Mouse (Mus musculus) layer of hippocampus, postnatal 25 days (tissue): ENCODE results near the gene Cyp2j5. TPM values are rescaled to one million over a fixed set of nuclear protein-coding genes. Genes with fewer than 3 reads are reported as not detected.
"Not testable (repeated sequence)": the region's sequence is repeated elsewhere in the genome, so short reads cannot be mapped to it uniquely, and the experiment has no call there.

Experiments used
- DNase-seq, 2 experiments: peaks; one replicate each; pipeline ENCODE4 v3.0.0; 2022; ENCODE audit warnings: mixed read lengths in 2 of 2, low spot score in 1 of 2; ENCODE audit errors: extremely low spot score in 1 of 2
- total RNA-seq, 2 experiments: library from RNA; stranded (reverse); gene quantifications; 2 replicates each; pipeline ENCODE4 v1.2.3; 2021

The Cyp2j5 gene
- total RNA-seq = not detected

- DNase-seq = no peak
Measured at GRCm38 (mm10) chr4:96663991-96664390, at the start of gene Cyp2j5. Gene Cyp2j5 (minus strand): TSS chr4:96664154.

DNA sequence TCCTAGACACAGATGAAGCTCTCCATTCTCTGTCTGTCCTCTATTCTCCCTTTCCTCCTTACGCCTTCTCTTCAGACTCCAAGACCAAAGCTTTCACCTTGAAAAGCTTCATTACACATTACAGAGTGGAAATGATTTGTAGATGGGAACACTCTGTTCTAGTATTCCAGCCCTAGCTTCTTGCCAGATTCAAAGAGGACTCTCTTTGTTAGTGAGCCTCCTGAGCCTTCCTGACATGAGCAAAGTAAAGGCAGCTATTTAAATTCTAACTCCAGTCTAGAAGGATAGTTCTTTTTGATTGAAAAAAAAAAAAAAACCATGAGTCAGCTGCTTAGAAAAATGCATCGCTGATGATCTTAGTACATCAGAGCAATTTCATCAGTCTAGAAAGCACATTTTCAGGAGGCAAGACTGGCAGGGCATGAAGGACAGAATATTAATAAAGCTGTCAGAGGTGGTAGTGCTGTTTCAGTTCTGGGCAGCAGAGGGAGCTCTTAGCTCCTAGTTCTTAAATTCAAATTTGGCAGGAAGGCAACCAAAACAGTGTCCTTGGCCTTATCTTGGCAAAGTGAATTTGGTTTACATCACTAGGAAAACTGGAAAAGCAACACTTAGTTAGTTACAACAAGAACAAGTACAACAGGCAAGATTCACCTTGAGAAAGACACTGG is 41.5 kb upstream of the Cyp2j5 start:
- DNase-seq = peak in 1 of 2 experiments; percentile 71

- DNase-seq = no peak
Measured at GRCm38 (mm10) chr4:96698218-96698561, 34.2 kb upstream of the Cyp2j5 start.

DNA sequence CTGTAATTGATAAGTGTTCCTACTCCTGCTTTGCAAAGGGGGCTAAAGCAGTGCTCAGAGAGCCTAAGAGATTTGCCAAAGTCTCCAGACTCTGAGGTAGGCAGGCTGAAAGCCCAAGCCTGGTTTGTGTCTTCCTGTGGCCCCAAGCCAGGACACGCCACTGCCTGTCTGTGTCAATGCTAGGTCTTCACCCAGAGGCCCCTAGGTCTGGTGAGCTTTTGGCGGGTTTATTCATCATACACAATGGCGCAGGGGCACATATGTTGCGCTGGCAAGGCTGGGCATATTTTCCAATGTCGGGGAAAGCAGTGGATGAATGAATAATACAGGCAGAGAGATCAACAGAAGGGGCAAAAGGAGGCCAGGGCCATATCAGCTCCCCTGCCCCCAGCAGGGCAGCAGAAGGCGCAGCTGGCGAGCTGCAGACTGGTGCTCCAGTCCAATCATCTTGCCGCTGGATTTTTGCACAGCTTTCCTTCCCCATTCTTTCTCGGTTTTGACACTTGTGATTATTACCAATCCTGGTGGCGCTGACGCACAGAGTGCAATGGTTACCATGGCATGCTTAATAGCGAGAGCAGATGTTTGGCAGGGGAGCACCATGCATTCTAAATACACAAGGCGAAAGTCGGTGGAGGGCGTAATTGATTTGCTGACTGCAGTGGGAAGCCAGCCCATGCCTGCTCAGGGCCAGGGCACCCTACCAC is 33.7 kb upstream of the Cyp2j5 start:
- peak in 1 of 2 experiments; percentile 16 for DNase-seq

GRCm38 (mm10) chr4:96696614-96697360 is 32.8 kb upstream of the Cyp2j5 start:
- peak; percentile 51 to 70 for DNase-seq

DNA sequence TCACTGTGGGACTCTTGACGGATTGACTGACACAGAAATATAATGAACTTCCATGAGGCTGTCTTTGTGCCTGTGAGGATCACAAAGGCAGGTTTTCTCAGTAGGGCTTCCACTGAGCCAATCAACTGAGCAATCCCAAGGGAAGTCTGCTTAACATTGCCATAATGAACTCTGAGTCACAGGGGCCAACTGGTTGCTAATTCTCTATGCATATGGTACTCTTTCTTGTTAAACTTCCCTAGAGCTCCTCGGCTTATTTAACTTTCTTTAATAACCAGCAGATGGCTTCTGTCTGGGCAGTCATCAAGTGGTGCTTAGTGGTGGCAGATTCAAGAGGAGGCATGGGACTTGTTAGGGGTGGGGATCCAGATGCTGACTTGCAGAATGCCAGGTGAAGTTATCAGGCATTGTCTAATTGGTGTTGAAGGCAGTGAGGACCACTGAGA is 23.4 kb upstream of the Cyp2j5 start:
- DNase-seq = no peak

DNA sequence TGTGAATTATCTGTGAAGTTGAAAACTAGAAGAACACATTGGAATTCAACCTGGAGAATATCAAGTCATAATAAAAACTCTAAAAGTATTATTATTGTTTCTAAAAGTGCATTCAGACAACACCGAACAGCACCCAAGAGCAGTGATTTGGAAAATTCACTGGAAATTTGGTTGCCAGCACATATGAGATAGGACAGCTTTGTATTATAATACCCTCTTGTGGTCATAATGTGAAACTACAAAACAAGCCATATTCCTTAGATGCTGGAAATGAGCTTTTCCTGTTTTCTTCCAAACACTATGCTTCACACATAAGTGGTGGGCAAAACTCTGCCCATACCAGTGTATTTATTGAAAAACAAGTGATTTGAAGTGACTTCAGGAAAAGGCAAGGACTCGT is 19.5 kb upstream of the Cyp2j5 start:
- DNase-seq = no peak

DNA sequence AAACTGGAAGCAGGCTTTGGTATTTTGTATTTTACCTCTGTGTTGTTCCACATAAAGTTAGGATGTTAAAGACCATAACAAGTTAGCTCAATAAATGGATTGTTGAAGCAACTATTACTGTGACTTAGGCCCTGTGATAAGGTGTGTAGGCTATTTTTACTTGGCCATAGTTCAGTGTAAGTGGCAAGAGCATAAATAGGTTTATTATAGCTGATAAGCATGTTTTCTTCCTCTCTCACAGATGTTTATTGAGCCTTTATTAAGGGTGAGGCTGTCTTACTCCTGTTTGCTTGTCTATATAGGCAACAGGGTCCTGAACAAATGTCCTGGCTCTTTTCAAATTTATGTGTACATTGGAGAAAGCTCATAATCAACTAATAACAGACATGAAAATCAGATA is 17.0 kb upstream of the Cyp2j5 start:
- no peak for DNase-seq

- peak in 1 of 2 experiments; percentile 66 for DNase-seq
Measured at GRCm38 (mm10) chr4:96680233-96680632, 16.3 kb upstream of the Cyp2j5 start.

DNA sequence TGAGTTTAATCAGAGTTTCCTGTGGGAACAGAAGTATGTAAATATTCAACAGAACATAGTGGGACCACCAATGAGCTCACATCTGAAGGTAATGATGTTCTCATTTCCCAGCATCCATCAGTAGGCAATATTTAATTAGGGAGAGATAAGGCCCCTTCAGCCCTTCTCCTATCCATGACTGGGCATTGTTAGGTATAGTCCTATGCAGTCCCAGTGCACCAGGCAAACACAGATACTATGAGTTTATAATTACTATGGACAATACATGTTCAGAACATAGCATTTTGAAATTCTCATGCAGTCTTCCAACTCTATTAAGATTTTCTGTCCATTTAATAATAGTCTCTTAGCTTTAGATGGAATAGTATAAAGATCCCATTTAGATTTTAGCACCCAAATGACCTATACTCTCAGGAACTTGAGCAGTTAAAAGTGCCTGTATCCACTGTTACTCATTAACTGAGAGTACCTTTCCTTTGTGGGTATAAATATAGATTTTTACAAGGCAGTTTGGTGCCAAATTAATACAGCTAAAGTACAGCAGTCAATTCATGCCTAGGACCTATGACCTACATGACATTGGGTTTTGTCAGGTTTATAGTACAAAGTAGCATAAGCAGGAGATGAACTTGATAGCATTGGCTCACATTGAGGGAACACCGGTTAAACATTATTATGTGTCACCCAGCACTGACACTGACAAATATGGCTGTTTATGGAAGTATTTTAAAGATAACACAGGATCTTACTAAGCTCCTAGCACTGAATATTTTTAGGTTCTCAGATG is 907 bp upstream of the Cyp2j5 start:
- no peak for DNase-seq

DNA sequence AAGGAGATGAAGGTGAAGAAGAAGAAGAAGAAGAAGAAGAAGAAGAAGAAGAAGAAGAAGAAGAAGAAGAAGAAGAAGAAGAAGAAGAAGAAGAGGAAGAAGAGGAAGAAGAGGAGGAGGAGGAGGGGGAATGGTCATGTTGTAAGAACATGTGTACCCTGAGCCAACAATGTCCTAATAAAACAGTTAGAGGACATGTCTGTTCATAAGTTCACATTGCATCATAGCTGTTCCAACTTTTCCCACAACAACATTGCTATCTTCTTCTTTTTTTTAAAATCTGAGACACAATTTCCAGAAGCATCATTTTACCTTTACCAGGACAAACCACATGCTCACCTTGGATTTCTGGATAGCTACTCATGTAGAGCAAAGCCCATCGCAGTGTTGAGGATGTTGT is 28.5 kb downstream of the Cyp2j5 start:
- DNase-seq = no peak

DNA sequence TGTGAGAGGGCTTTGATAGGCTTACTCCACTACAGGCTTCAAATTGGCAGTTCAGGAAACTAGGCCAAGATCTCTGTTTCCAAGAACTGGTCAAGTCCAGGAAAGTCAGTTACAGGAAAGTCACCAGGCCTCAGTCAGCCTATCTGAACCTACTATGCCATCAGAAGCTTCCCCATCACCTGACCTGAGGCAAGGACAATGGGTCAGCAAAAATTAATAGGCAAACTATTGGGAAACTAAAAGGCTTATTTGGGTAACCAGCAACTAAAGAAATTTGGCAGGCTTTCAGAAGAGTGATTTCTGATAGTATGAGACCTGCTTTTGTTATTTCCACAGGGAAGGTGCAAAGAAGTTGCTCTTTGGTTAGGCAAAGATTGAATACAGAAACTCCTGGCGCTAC is 41.5 kb downstream of the Cyp2j5 start:
- DNase-seq = no peak

DNA sequence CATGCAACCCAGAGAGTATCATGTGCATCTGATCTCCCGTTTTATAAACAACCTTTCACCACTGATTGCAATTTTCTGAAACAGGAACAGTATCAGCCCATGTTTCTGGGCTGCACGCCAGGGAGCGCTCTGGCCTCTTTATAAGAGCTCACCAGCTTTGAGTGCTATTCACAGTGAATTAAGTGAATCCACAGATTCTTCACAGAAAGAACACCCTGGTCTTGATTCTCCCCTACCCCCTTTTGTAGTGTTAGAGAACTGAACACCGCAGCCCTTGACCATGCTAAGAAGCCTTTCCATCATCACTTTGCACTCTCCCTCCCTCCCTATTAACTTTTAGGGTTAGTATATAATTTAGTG is 72.2 kb downstream of the Cyp2j5 start:
- peak in 1 of 2 experiments; percentile 71 for DNase-seq

GRCm38 (mm10) chr4:96590911-96591790 is 72.8 kb downstream of the Cyp2j5 start, which contains the start of gene Cyp2j9:
Gene Cyp2j9 (minus strand): TSS chr4:96591578.
- DNase-seq = peak; percentile 23 to 30

DNA sequence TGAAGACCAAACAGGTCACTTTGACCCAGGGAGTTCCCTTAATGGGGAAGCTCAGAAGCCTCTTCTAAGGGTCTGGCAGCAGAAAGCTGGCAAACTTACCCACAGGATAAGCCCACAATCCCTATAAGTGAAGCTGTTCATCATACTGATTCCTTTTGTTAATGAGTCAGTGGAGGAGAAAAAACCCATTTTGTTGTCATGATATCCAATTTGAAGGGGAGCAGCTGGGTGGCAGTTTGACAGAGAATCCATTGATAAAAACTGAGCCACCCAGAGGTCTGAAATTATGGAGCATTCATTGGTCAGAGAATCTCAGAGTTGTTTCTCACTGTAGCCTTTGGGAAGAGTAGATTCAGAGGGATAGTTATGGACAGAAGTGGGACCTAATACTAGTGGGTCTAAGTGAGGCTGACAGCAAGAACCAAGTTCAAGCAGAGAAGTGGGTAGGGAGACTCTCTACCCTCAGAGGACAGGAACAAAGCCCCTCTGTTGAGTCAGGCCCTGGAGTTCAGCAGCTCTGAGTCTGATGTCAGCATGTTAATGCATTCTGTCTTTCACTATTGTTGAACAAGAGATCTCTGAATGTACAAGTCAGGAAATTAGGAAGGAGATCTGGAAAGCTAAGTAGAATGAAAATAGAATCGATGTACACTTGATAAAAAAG is 82.4 kb downstream of the Cyp2j5 start:
- no peak for DNase-seq

- DNase-seq = not testable (repeated sequence)
Measured at GRCm38 (mm10) chr4:96580351-96580750, 83.6 kb downstream of the Cyp2j5 start.
